Mouse (Mus musculus) cerebellum, adult 2 months (tissue): ENCODE data around the gene Dnal1. TPM values are rescaled to one million over a fixed set of nuclear protein-coding genes. Genes with fewer than 3 reads are reported as not detected.
A peak's percentile ranks its signal among the peaks of the same experiment; 100 is the strongest.

Source experiments
- DNase-seq, 2 experiments: peaks; one replicate each; pipeline ENCODE4 v3.0.0; 2021
- H3K27ac ChIP-seq: fragments of 200-500 bp; 2 replicates; pipeline ENCODE4 v1.5.1; 2012; ENCODE audit warnings: low read length, control low read depth, inconsistent platforms; ENCODE audit not compliant: insufficient read depth
- H3K27me3 ChIP-seq: fragments of 200-500 bp; 2 replicates; pipeline ENCODE4 v1.6.1; 2012; ENCODE audit warnings: inconsistent platforms, mild to moderate bottlenecking, low read length, moderate library complexity; ENCODE audit not compliant: control insufficient read depth, insufficient read depth
- H3K4me1 ChIP-seq: fragments of 200-500 bp; 2 replicates; pipeline ENCODE4 v1.6.1; 2011; ENCODE audit warnings: low read length; ENCODE audit not compliant: control insufficient read depth, insufficient read depth
- H3K4me3 ChIP-seq: fragments of 200-500 bp; replicated peaks from 2 replicates; pipeline ENCODE3; 2011; ENCODE audit warnings: mild to moderate bottlenecking, low read depth, low read length, control low read depth; ENCODE audit not compliant: insufficient read depth
- CTCF ChIP-seq: fragments of 200-500 bp; IDR thresholded peaks from 2 replicates; pipeline ENCODE4 v1.5.1; 2011; ENCODE audit warnings: low read depth, mild to moderate bottlenecking, control low read depth, low read length, moderate library complexity, borderline replicate concordance; ENCODE audit not compliant: insufficient read depth
- POLR2A ChIP-seq: fragments of 200-500 bp; IDR thresholded peaks from 2 replicates; pipeline ENCODE4 v1.6.1; 2011; ENCODE audit warnings: low read length, control low read depth, borderline replicate concordance; ENCODE audit not compliant: insufficient read depth
- WGBS: fragments of 180-500 bp; shearing (Covaris S2); methylation state at CpG from one replicate; pipeline ENCODE4 v1.1.7; 2018; 5-methylcytosine and 5-hydroxymethylcytosine counted together
- polyA plus RNA-seq: library from polyadenylated mRNA; depleted of rRNA; stranded (reverse); fragments of >200 nt; gene quantifications from 2 replicates; pipeline ENCODE4 v1.2.3, GENCODE M21; 2012

Dnal1 gene
- polyA plus RNA-seq, 1 experiment = 22.6 TPM

DNA sequence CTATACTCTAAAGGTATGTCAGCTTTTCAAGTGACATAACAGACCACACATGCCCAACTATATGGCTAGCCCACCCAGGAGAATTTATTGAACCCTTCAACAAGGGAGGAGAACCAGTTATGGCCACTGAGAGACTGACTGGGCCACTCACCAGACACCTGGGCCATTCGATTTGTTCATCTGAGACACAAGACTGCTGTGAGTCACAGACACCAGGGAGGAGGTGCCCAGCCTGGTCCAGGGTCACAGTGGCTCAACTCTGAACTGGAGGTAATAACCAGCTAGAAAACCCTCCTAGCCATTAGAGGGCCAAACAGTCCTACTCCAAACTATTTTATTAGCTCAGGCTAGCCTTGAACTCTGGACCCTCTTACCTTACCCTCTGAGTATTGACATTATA, 63.9 kb downstream of the Dnal1 start:
- H3K27ac ChIP-seq = no peak overlapping the region
- DNase-seq = no peak
- peaks cover 54% of the 10 kb centered on the region for H3K4me1 ChIP-seq
- no peak overlapping the region for H3K4me3 ChIP-seq
- 68% methylated on average over 1 of the region's 1 CpGs for WGBS
- H3K27me3 ChIP-seq = no peaks in the 10 kb centered on the region
- TF ChIP-seq CTCF = no peak
- TF ChIP-seq POLR2A = no peak

DNA sequence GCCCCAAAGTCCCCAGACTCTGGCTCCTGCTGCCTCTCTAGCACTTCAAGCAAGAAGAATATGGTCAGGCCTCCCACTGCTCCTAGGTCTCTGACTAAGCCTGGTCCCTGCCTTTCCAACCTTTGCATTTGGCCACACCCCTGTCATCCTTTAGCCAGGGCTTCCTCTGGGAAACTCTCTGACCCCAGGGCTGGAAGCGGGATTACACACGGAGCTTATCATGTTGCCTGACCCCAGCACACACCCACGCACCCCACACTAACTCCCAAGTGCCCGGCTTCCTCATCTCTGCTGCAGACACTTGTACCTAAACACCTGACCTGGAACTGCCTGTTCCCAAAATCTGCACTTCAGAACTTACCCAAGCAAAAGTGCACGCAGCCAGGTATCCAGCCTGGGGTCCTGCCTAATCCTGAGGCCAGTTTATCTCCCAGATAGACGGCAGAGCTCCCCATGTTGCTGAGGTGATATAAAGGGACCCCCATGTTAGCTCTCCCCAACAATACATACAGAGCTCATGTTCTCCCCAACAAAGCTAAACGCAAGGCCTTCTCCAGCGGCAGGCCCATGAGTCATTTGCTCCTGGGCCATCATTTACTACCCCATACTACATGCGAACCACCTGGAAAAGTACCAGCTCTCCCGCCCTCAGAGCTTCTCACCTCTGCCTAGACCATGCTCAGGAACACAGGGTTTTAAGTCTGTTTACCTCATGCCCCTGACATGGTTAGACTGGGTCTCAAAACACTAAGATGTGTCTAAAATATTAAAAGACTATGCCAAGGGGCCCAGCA, 64.7 kb downstream of the Dnal1 start:
- TF ChIP-seq CTCF = no peak
- TF ChIP-seq POLR2A = no peak
- 89% methylated on average over 10 of the region's 10 CpGs for WGBS
- peaks cover 46% of the 10 kb centered on the region for H3K4me1 ChIP-seq

DNA sequence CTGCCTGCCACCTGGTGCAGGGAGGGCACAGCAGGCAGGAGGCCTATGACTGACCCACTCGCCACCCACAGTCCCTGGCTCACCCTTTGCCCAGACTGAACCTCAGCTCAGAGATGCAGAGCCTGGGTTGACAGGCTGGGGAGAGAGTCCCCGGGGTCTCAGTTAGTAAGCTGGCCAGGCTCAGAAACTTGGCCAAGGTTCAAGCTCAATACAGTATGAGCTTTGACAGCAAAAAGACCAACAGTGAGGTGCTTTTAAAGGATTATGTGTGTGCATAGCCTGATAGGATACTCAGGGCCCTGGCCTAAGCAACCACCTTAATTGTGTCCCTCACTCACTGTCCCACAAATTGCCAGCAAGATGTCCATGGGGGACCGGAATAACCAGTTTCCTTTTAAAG, 65.9 kb downstream of the Dnal1 start:
- TF ChIP-seq POLR2A = no peak
- no peak for TF ChIP-seq CTCF
- no peak overlapping the region for H3K4me3 ChIP-seq
- no peak for DNase-seq
- H3K27me3 ChIP-seq = no peaks in the 10 kb centered on the region
- WGBS = 32% methylated on average over 3 of the region's 3 CpGs
- H3K27ac ChIP-seq = no peak overlapping the region
- H3K4me1 ChIP-seq = peaks cover 42% of the 10 kb centered on the region

More for the DNA sequence above, 64.7 kb downstream of the Dnal1 start:
- no peak for DNase-seq
- H3K4me3 ChIP-seq = no peak overlapping the region
- no peak overlapping the region for H3K27ac ChIP-seq
- H3K27me3 ChIP-seq = no peaks in the 10 kb centered on the region

DNA sequence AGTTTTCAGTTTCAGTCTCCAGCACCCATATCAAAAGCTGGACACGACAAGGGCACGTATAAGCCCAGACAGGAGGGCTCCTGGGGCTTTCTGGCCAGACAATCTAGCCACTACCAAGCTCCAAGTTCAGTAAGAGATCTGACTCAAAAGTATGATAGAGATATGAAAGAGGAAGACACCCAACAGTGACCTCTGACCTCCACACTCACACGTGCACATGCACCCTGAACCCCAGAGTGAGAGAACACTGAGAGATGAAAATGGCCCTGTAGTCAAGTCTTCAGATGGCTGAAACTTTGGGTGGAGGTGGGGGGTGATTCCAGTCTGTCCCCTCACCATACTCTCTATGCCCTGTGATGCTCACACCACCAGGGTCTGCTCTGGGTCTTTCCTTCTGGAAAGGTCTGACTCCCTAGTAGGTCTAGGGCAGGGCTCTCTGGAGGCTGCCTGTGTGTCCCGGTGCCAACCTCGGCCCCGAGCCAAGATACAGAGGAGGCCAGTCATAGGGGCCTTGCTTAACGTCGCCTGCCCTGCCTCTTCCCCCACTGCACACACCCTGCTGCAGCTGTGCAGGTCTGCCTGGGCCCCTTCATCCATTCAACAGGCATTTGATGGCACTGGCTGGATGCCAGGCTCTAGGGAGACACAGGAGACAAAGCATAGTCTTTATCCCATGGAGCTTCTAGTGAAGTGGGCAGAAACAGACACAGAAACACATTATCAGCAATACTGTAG, 66.7 kb downstream of the Dnal1 start:
- TF ChIP-seq POLR2A (no peak), CTCF (no peak)
- H3K27ac ChIP-seq = no peak overlapping the region

DNA sequence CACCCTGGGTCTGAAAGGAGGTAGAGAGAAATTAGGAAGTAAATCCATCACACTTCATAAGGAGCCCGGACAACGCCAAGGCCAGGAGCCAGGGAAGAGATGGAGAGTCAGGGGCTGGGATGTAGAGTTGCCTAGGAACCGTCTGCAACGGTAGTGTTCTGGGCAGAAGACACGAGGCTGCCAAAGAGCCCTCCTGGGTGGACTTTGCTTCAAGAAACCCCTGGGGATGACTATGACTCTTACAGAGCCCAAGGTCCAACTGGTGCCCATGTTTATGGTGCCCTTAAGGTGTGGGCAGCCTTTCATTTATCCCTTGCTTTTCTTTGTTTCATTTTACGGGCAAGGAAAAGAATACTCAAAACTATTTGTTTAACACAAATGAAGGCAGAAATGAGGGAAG, 67.8 kb downstream of the Dnal1 start:
- 59% methylated on average over 6 of the region's 6 CpGs for WGBS
- Histone ChIP-seq H3K4me1 (peaks cover 37% of the 10 kb centered on the region), H3K27ac (no peak overlapping the region), H3K4me3 (no peak overlapping the region), H3K27me3 (no peaks in the 10 kb centered on the region)
- TF ChIP-seq CTCF = no peak
- no peak for TF ChIP-seq POLR2A
- DNase-seq = no peak

More for the DNA sequence above, 66.7 kb downstream of the Dnal1 start:
- Histone ChIP-seq H3K4me1 (peaks cover 41% of the 10 kb centered on the region), H3K4me3 (no peak overlapping the region), H3K27me3 (no peaks in the 10 kb centered on the region)
- DNase-seq = peak; percentile 57 to 58
- WGBS = 25% methylated on average over 8 of the region's 8 CpGs

DNA sequence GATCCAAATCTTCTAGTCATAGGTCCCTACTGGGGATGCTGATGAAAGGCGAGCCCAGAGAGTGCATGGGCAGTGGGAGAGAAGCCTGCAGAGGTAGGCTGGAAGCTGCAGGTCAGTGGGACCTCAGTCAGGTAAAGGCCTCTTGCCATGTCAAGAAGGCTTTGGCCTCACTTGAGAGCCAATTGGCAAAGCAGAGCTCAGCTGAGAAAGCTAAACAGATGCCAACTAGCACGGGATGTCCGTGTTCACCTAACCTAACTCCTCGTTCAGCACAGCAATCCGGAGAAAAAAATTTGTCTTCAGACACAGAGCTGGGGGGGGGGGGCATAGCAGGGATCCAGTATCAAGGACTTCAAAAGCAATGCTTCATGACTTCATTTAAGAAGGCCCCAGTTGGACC, 70.8 kb downstream of the Dnal1 start:
- TF ChIP-seq POLR2A (no peak), CTCF (no peak)
- WGBS = 12% methylated on average over 5 of the region's 5 CpGs
- DNase-seq = peak; percentile 27 to 42
- Histone ChIP-seq H3K4me1 (peaks cover 53% of the 10 kb centered on the region), H3K27ac (no peak overlapping the region), H3K27me3 (no peaks in the 10 kb centered on the region), H3K4me3 (no peak overlapping the region)

DNA sequence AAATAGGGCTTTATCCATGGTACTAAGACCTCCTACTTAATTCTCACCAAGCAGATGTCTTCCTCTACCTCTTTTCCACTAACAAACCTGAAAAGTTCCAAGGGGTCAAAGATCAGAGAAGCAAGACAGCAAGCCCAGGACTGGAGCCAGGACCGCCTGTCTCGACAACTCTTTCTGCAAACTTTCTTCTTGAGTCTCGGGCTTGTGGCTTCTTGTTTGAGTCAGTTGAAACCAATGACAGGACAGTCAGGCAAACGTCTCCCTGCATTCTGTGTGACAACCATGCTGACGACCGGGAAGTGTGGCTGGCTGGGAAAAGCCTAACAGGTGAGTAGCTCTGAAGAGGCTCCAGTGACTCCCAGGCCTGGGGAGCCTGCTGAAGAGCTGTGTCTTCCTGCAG, 71.4 kb downstream of the Dnal1 start:
- no peak overlapping the region for H3K4me3 ChIP-seq
- H3K27me3 ChIP-seq = no peaks in the 10 kb centered on the region
- no peak overlapping the region for H3K27ac ChIP-seq
- H3K4me1 ChIP-seq = peaks cover 50% of the 10 kb centered on the region
- no peak for TF ChIP-seq POLR2A
- no peak for TF ChIP-seq CTCF
- 84% methylated on average over 6 of the region's 6 CpGs for WGBS
- peak in 1 of 2 experiments; percentile 13 for DNase-seq

DNA sequence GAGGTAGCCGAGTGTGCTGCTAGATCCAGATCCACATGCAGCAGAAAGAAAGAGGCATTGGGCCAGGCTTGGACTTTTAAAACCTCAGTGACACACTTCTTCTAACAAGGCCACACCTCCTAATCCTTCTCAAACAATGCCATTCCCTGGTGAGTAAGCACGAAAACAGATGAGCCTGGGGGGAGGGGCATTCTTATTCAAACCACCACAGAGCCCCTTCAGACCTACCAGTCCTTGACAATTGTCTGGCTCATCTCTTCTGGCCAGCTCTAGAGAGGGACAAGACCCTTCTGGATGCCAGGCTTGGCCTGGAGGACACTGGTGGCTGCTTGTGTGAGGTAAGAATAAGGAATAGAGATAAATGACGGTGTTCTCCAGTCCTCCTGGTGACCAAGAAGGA, 72.4 kb downstream of the Dnal1 start:
- H3K27me3 ChIP-seq = no peaks in the 10 kb centered on the region
- H3K4me3 ChIP-seq = no peak overlapping the region
- TF ChIP-seq CTCF = no peak
- TF ChIP-seq POLR2A = no peak
- H3K27ac ChIP-seq = no peak overlapping the region
- H3K4me1 ChIP-seq = peaks cover 41% of the 10 kb centered on the region
- WGBS = 78% methylated on average over 3 of the region's 3 CpGs
- no peak for DNase-seq
